Mouse (Mus musculus) 416B (cell line): ENCODE data around the gene Iqsec3.

Experiments used
- DNase-seq: peaks from one replicate; pipeline ENCODE4 v3.0.0; 2011; ENCODE audit warnings: low read depth

Gene Iqsec3

GRCm38 (mm10) chr6:121363956-121364355, 109.5 kb downstream of the Iqsec3 start:
- no peak for DNase-seq

GRCm38 (mm10) chr6:121363061-121363460, 110.4 kb downstream of the Iqsec3 start:
- DNase-seq = no peak

- DNase-seq = no peak
Measured at GRCm38 (mm10) chr6:121357232-121357631, 116.2 kb downstream of the Iqsec3 start.

- no peak for DNase-seq
Measured at GRCm38 (mm10) chr6:121356041-121356440, 117.4 kb downstream of the Iqsec3 start.

GRCm38 (mm10) chr6:121352276-121352675, 121.2 kb downstream of the Iqsec3 start:
- DNase-seq = no peak

- DNase-seq = no peak
Measured at GRCm38 (mm10) chr6:121346428-121346827, 127.0 kb downstream of the Iqsec3 start.

- no peak for DNase-seq
Measured at GRCm38 (mm10) chr6:121344329-121344728, 129.1 kb downstream of the Iqsec3 start.

- DNase-seq = no peak
Measured at GRCm38 (mm10) chr6:121343771-121344123, 129.7 kb downstream of the Iqsec3 start.

- DNase-seq = peak; percentile 24
Measured at GRCm38 (mm10) chr6:121343026-121343770, 130.3 kb downstream of the Iqsec3 start, which contains the start of gene Slc6a12. TSS of gene Slc6a12 (plus strand) at chr6:121343076.

- no peak for DNase-seq
Measured at GRCm38 (mm10) chr6:121341650-121342049, 131.8 kb downstream of the Iqsec3 start.

- DNase-seq = no peak
Measured at GRCm38 (mm10) chr6:121338519-121338896, 135.0 kb downstream of the Iqsec3 start.

GRCm38 (mm10) chr6:121337770-121338518, 135.5 kb downstream of the Iqsec3 start:
- DNase-seq = peak; percentile 95

GRCm38 (mm10) chr6:121337229-121337628, 136.2 kb downstream of the Iqsec3 start:
- DNase-seq = no peak

- peak; percentile 90 for DNase-seq
Measured at GRCm38 (mm10) chr6:121336558-121336957, 136.9 kb downstream of the Iqsec3 start.

GRCm38 (mm10) chr6:121335841-121336240, 137.6 kb downstream of the Iqsec3 start:
- DNase-seq = no peak

- DNase-seq = no peak
Measured at GRCm38 (mm10) chr6:121329848-121330508, 143.5 kb downstream of the Iqsec3 start.

GRCm38 (mm10) chr6:121328417-121328884, 145.0 kb downstream of the Iqsec3 start:
- DNase-seq = no peak

GRCm38 (mm10) chr6:121326486-121327069, 146.9 kb downstream of the Iqsec3 start:
- DNase-seq = peak; percentile 84

GRCm38 (mm10) chr6:121325740-121326139, 147.7 kb downstream of the Iqsec3 start:
- peak; percentile 56 for DNase-seq

- no peak for DNase-seq
Measured at GRCm38 (mm10) chr6:121325298-121325697, 148.2 kb downstream of the Iqsec3 start.
